Mouse (Mus musculus) layer of hippocampus, adult 2 months (tissue): Measurements from ENCODE around the gene Spsb4. TPM values are rescaled to one million over a fixed set of nuclear protein-coding genes. Genes with fewer than 3 reads are reported as not detected.

Source experiments
- DNase-seq, 2 experiments: peaks; one replicate each; pipeline ENCODE4 v3.0.0; 2022; ENCODE audit warnings: low spot score in 2 of 2
- H3K27ac ChIP-seq: fragments of 200-600 bp; 2 replicates; pipeline ENCODE4 v1.8.1; 2022
- H3K4me3 ChIP-seq: fragments of 200-600 bp; 2 replicates; pipeline ENCODE4 v1.8.1; 2022; ENCODE audit warnings: mild to moderate bottlenecking
- CTCF ChIP-seq: fragments of 200-600 bp; conservative IDR thresholded peaks from 2 replicates; pipeline ENCODE4 v1.8.1; 2022; ENCODE audit warnings: antibody characterized with exemption, mild to moderate bottlenecking, moderate library complexity
- total RNA-seq, 2 experiments: library from RNA; stranded (reverse); gene quantifications; 2 replicates each; pipeline ENCODE4 v1.2.3; 2021

The Spsb4 gene
- total RNA-seq, 2 experiments from 2014 or later = 4.9 to 5.1 TPM

DNA sequence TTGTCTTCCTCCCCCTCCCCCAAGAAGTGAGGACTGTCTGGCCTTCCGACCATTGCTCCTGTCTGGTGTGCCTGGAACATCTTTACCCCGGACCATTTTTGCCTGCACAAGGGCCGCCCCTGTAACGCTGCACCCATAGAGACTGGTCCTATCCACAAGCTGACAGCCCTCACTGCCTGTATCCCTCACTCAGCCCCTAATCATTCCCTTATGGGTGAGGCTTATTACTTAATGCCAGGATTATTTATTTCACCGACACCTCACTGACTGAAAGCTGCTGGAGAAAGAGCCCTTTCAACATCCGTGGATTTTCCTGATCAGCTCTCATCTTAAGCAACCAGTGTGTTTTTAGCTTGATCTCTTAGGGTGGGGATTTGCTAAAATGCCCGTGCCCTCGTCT, 55.9 kb downstream of the Spsb4 start:
- TF ChIP-seq CTCF = no peak
- H3K27ac ChIP-seq = no peak overlapping the region
- DNase-seq = no peak
- no peak overlapping the region for H3K4me3 ChIP-seq

DNA sequence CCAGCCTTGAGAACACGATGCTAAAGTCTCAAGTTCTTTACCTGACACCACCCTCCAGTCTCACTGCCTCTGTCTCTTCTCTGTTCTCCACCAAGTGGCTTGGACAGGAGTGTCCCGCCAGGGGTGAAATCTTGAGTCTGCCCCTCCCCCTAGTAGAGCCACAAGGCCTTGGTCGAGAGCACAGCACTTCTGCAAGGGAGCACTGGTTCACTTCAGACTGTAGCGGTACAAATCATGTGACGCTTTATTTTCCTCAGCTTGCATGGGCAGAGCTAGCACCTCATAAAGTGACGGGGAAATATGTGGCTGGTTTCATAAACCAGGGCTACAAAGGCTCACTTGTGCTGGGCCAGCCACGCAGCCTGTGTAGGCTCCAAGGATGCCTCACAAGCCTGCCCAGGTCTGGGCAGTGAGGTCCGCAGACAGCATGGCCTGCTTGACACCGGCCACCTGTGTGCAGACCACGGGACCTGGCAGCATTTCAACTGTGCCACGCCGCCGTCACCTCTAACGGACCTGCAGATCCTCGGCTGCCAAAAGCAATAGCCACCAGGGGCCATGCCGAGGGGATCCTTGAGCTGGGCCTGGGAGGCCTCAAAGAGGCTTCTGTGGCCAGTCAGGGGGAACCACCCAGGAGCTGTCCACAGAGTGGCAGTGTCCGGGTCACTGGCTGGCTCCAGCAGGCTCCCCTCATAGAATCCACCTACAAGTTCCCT, 56.5 kb downstream of the Spsb4 start:
- no peak for TF ChIP-seq CTCF
- Histone ChIP-seq H3K27ac (no peak overlapping the region), H3K4me3 (no peak overlapping the region)
- DNase-seq = no peak

DNA sequence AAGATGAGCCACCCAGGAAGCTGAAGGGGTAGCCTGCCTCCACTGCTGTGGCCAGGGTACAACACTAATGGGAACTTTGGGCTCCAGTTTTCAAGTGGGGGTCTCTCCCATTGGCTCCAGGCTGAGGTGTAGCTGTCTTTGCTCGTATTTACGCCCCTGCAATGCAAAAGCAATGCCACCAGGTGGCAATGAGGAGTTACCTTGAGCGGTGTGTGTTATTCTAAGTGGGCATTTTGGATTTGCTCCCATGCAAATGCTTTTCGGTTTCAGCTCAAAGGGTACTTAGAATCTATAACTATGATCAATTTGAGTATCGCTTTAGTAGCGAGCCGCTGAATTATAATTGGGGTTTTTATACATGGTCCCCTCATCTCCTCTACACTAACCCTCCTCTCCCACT, 57.6 kb downstream of the Spsb4 start:
- peak in 1 of 2 experiments; percentile 44 for DNase-seq
- Histone ChIP-seq H3K4me3 (no peak overlapping the region), H3K27ac (no peak overlapping the region)
- TF ChIP-seq CTCF = peak; percentile 86

DNA sequence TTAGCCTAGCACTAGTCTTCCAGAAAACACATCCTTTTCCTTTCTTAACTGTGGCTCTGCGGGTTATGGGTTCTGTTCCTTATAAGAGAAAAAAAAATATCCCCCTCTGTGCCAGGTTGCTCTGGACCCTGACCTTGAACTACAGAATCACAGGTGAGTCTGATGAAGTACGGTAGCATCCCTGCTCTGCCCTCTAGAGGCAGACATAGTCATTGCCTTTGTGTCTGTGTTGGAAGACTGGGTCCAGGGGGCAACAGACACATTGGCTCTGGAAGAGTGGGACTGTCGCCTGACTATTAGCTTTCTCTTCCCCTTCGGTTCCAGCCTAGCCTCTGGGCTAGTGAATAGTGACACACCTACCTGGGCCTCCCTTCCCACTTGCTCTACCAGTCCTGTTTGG, 58.4 kb downstream of the Spsb4 start:
- Histone ChIP-seq H3K27ac (no peak overlapping the region), H3K4me3 (no peak overlapping the region)
- no peak for DNase-seq
- TF ChIP-seq CTCF = peak; percentile 74

DNA sequence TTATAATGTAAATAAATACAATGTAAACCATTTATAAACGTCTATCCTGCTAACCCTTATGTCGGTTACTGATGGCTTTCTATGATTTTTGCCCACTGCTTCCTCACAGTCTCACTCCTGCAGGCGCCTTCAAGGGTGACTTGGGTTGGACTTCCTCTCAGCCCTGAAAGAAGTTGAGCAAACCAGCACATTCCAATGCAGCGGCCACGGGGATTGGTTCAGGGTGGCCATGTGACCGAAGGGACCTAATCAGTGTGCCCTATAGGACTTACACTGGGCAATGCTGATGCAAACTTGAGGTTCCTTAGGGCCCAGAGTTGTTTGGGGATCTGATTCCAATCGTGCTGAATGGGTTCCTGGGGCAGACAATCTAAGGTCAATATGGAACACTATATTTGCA, 59.2 kb downstream of the Spsb4 start:
- no peak overlapping the region for H3K4me3 ChIP-seq
- no peak for TF ChIP-seq CTCF
- H3K27ac ChIP-seq = no peak overlapping the region
- DNase-seq = no peak

DNA sequence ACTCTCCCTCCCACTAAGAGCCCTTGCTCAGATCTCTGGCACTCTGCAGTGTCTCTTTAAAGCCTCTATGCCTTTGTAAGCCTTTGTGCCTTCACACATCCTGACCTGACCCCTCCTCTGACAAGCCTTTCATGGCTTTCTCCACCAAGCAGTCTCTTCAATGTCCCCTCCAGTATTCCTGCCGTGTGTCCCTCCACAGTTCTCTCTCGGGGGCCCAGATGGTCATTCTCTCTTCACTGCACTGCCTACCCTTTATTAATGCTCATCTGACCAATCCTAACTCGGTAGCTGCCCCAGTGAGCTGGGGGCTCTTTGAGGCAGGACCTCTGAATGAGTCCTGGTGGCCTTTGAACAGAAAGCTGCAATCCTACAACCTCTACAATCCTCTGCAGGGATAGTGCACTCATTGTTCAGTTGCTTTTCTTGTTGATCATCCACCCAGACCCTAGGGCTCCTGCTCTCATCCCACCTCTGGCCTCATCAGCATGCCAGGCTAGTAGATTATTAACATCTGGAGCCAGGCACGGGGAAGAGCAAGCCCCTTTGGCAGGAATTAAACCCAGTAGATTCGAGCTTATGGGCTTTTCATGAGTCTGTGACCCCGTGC, 60.5 kb downstream of the Spsb4 start:
- no peak for TF ChIP-seq CTCF
- H3K27ac ChIP-seq = no peak overlapping the region

DNA sequence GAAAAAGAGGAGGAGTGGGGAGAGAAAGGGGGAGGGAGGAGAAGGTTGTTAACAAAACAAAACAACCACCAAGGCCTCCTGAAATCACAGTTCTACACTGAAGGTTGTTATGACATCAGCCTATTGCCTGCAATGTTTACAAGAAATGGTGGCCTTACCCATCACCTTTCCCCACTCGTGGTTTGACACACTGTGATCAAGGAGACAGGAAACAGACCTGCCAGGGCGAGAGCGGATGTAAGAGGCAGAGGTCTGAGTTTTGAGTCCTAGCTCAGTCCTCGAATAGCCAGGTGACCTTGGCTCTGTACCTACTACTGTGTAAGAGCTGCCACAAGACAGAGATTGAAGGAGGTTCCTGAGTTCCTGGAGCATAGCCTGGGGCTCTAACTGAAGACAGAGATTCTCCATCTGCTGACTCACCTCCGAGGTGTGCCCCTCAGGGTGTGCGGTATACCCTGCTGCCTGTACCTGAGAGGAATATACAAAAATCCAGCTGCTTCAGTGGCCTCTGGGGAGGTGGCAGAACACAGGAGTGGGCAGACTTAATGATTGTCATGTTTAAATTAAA, 61.3 kb downstream of the Spsb4 start:
- H3K27ac ChIP-seq = no peak overlapping the region
- DNase-seq = no peak
- H3K4me3 ChIP-seq = no peak overlapping the region
- no peak for TF ChIP-seq CTCF

More for the DNA sequence above, 60.5 kb downstream of the Spsb4 start:
- DNase-seq = no peak
- no peak overlapping the region for H3K4me3 ChIP-seq

DNA sequence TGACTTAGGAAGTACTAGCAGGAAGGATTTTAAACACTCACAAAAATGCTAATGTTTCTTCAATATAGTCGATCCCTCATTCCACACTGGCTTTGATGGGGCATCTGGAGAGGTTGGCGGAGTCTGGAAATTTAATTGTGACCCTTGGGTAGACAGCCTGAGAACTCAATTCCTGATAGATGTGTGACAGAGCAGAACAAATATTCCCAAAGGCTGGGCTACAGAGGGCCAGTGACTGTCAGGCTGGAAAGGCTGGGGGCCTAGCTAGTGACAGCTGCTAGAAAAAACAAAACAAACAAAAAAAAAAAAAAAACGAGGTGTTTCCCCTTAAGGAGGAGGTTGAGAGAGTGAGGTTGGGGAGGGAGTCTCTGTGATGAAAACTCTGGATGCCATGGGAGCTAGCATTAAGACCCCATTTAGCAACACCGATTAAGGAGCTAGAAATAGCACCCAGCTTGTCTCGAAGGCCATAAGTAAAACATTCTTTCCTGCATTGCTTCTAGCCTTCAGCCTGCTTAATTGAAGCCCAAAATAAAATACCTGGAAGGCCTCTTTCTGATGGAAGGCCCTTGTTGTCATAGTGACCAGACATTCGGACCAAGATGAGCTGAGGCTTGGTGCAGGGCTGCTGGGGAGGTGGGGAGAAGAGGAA, 61.9 kb downstream of the Spsb4 start:
- DNase-seq = no peak
- Histone ChIP-seq H3K27ac (no peak overlapping the region), H3K4me3 (no peak overlapping the region)
- no peak for TF ChIP-seq CTCF

DNA sequence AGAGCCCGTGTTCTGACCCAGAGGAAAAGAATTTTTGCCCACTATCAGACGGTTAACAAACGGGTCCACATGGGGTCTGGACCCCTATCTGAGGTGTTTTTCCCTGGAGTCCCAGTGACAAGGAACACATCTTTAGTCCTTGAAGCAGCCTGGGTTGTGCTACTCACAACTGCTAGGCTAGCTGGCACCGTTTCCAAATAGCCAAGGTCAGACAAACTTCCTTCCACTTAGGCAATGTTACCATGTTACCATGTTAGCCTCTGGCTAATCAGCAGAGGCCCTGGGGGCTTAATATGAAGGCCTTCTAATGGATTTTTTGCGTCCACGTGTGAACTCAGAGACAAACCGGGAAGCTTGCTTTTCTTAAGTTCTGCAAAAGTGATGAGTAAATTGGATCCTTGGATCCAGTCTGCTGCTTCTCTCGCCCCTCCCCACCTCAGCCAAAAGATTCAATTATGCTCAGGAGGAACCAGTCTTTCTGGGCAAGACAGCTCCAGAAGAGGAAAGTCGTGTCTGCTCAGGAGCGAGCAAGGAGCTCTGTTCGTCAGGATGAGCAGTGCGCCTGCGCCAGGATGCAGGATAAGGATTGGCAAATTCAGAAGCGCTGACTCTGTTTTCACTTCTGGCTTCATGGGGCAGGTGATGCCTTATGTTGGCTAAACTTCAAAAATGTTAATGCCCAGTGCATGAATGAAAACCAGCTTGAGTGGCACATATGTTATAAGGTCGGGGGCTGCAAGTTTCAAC, 64.4 kb downstream of the Spsb4 start:
- H3K27ac ChIP-seq = no peak overlapping the region
- no peak for TF ChIP-seq CTCF
- no peak overlapping the region for H3K4me3 ChIP-seq
- DNase-seq = no peak

DNA sequence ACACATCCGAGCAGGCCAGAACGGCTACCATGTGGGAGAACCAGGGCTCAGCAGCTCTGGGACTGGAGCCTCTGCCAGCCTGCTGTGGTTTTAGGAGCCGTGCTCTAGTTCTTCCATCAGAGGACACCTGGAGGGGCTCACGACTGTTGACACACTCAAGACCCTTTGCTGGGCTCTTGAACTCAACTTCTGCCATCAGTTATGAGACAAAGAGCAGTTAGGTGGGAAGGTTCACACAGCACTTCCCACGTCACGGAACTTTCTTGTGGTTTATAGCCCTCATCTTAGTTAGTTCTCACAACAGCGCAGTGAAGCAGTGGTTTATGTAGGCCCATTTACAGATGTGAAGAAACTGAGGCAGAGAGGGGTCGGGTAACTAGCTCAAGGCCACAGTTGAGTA, 65.2 kb downstream of the Spsb4 start:
- peak overlapping the region; percentile 82 for H3K27ac ChIP-seq
- TF ChIP-seq CTCF = no peak
- H3K4me3 ChIP-seq = no peak overlapping the region
- DNase-seq = no peak

DNA sequence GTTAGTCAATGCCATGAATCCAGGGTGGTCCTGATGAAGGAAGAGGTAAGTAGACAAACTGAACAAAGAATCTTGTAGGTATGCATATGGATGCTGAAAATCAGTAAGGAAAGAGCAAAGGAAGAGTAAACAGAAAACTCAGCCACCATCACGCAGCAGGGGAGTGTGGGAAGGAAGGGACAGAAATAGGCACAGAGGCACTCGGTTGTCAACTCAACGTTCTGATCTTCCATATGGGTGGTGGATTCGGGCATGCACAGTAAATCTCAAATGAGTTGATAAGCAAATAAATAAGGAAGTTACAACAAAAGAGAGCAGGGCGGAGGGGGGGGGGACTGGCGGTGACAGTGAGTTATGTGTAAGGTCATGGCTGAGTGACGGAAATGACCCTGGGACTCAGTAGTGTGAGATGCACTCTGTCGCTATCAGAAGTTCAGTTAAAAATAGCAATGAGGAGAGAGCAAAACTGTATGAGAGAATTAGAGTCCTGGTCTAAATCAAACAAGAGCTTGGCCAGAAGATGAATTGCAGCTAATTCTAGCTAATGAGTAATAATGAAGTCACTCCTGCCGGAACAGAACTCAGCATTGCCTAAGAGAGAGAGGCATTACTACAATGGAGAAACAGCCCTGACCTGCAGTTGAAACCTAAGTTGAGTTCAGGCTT, 66.2 kb downstream of the Spsb4 start:
- H3K27ac ChIP-seq = peak overlapping the region; percentile 82

DNA sequence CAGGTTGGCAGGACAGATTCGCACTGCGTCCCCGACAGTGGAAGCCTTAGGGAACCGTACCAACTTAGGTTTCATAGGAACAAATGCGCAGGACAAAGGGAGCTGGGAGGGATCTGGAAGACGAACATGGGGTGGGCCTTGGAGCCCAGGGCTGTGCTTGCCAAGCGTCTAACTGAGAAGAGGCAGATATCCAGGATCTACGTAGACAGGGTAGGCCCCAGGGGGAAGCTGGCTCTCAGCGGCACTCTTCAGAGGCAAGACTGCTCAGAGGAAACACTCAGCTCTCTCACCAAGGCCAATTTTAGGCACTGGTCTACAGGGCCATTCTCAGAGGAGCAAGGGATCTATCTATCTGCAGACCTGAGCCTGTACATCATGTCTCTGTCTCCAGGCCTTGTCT, 69.1 kb downstream of the Spsb4 start:
- no peak overlapping the region for H3K4me3 ChIP-seq
- no peak for TF ChIP-seq CTCF
- H3K27ac ChIP-seq = no peak overlapping the region
- no peak for DNase-seq

More for the DNA sequence above, 66.2 kb downstream of the Spsb4 start:
- no peak overlapping the region for H3K4me3 ChIP-seq
- 0 out of 2 replicates have a peak, but pooled peaks have one; percentile 11 for TF ChIP-seq CTCF
- peak; percentile 38 to 54 for DNase-seq

DNA sequence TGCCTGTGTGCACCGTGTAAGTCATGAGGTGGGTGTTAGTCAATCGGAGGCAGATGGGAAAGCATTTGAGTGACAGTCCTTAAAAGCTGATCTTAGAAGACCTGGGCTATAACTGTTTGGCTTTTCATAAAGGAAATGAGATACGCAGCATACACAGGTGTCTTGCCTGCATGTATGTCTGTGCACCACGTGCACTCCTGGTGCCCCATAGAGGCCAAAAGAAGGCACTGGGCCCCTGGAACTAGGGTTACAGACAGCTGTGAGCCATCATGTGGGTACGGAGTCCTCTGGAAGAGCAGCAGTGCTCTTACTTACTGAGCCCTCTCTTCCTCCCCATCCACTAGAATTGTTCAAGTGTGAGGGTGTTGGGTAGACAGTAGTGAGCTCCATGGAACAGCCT, 70.1 kb downstream of the Spsb4 start:
- Histone ChIP-seq H3K4me3 (no peak overlapping the region), H3K27ac (no peak overlapping the region)
- no peak for TF ChIP-seq CTCF
- no peak for DNase-seq
